Mouse (Mus musculus) thymus, adult 2 months (tissue): ENCODE data around the gene Bace2.

ENCODE experiments used
- CTCF ChIP-seq: fragments of 200-500 bp; IDR thresholded peaks from 2 replicates; pipeline ENCODE4 v1.5.1; 2012; ENCODE audit warnings: mild to moderate bottlenecking, control low read depth, low read length, moderate library complexity, borderline replicate concordance; ENCODE audit not compliant: control insufficient read depth, poor library complexity, insufficient read depth; ENCODE audit errors: extremely low read depth
- POLR2A ChIP-seq: fragments of 200-500 bp; IDR thresholded peaks from 2 replicates; pipeline ENCODE4 v1.6.1; 2012; ENCODE audit warnings: mild to moderate bottlenecking, low read length, control low read depth, moderate library complexity; ENCODE audit not compliant: control insufficient read depth, poor library complexity, insufficient read depth; ENCODE audit errors: extremely low read depth

- no peak for TF ChIP-seq CTCF
- TF ChIP-seq POLR2A, result no peak
Measured at GRCm38 (mm10) chr16:97417896-97418542, 61.5 kb downstream of the Bace2 start.
